Mouse (Mus musculus): Measurements from ENCODE around the gene Rasgrf2.

Rasgrf2 gene

GRCm38 (mm10) chr13:91880256-91880655, 251.2 kb downstream of the Rasgrf2 start:
- no peak for DNase-seq (ENCODE audit: low spot score)

- DNase-seq (ENCODE audit: low spot score), result no peak
These were observed 253.5 kb downstream of the Rasgrf2 start for GRCm38 (mm10) chr13:91877996-91878395.

- no peak for DNase-seq (ENCODE audit: low spot score)
These were observed 254.1 kb downstream of the Rasgrf2 start for GRCm38 (mm10) chr13:91877350-91877749.

- DNase-seq (ENCODE audit: low spot score), result no peak
These were observed 254.6 kb downstream of the Rasgrf2 start, which contains the start of gene Ckmt2 for GRCm38 (mm10) chr13:91876741-91877349. Gene Ckmt2, minus strand, starts transcription at chr13:91876885.

- DNase-seq (ENCODE audit: low spot score), result no peak
These were observed 255.9 kb downstream of the Rasgrf2 start for GRCm38 (mm10) chr13:91875581-91875980.

- DNase-seq (ENCODE audit: low spot score), result no peak
These were observed 256.9 kb downstream of the Rasgrf2 start for GRCm38 (mm10) chr13:91874565-91874964.

- DNase-seq (ENCODE audit: low spot score), result no peak
These were observed 257.6 kb downstream of the Rasgrf2 start for GRCm38 (mm10) chr13:91873734-91874329.

- no peak for DNase-seq (ENCODE audit: low spot score)
These were observed 262.9 kb downstream of the Rasgrf2 start for GRCm38 (mm10) chr13:91868577-91868976.

- no peak for DNase-seq (ENCODE audit: low spot score)
These were observed 272.6 kb downstream of the Rasgrf2 start for GRCm38 (mm10) chr13:91858835-91859234.

- no peak for DNase-seq (ENCODE audit: low spot score)
These were observed 274.0 kb downstream of the Rasgrf2 start for GRCm38 (mm10) chr13:91857427-91857826.

- no peak for DNase-seq (ENCODE audit: low spot score)
These were observed 277.0 kb downstream of the Rasgrf2 start for GRCm38 (mm10) chr13:91854412-91854811.
